Mouse (Mus musculus): ENCODE measurements around the gene Men1. TPM values are rescaled to one million over a fixed set of nuclear protein-coding genes. Genes with fewer than 3 reads are reported as not detected.

The Men1 gene
- total and polyA plus RNA-seq, 3 experiments: 24.9 to 67.8 (median 42.9) TPM

- no peak for DNase-seq (ENCODE audit: extremely low read depth)
- no peak overlapping the region for H3K9ac ChIP-seq (ENCODE audit: insufficient read depth, low read depth)
- H3K4me1 ChIP-seq (ENCODE audit: control insufficient read depth in 1 of 2, insufficient read depth in 2 of 2): peaks cover 6 to 13% of the 10 kb centered on the region in 2 experiments; a peak in 3 of 4 replicates
- in situ Hi-C loops (cut with MboI; ENCODE audit: low pct_ligation_motif_present, low pct_unique_long_range_greater_than_20kb, low sequenced_read_pairs): loop anchor here (25.0 kb wide), 1 partner anchor 156 kb away; no protein-coding TSS in a partner anchor
- peaks cover 5 to 59% of the 10 kb centered on the region in 2 experiments for H3K36me3 ChIP-seq (replicated peaks in 1 of 2; ENCODE audit: control insufficient read depth in 1 of 2, insufficient read depth in 1 of 2, low read length in 1 of 2)
- H3K79me2 ChIP-seq (replicated peaks; ENCODE audit: control insufficient read depth, extremely low read depth, insufficient read depth, poor library complexity, severe bottlenecking): no peaks in the 10 kb centered on the region
- no peaks in the 10 kb centered on the region for H3K27me3 ChIP-seq (replicated peaks)
- no peak overlapping the region for H3K4me3 ChIP-seq (replicated peaks in 1 of 3; ENCODE audit: low read depth in 2 of 3, low read length in 2 of 3, poor library complexity in 1 of 3)
- no peak overlapping the region for H3K27ac ChIP-seq (ENCODE audit: insufficient read depth, low read depth)
- dilution Hi-C loops (cut with MboI; ENCODE audit: extremely low pct_ligation_motif_present, extremely low pct_unique_long_range_greater_than_20kb, low sequenced_read_pairs): no loop called here
- no peaks in the 10 kb centered on the region for H3K9me3 ChIP-seq (replicated peaks; ENCODE audit: low read length)
- no peak overlapping the region for H3K4me2 ChIP-seq (ENCODE audit: insufficient read depth, low read depth, poor library complexity, severe bottlenecking)
- TF ChIP-seq MEF2A (IDR thresholded peaks at IDR 0.05; ENCODE audit: borderline replicate concordance, low read depth, low read length): no peak
- TF ChIP-seq HCFC1 (IDR thresholded peaks at IDR 0.05; ENCODE audit: low read depth, low read length): no peak
- TF ChIP-seq TBP (conservative IDR thresholded peaks at IDR 0.05; ENCODE audit: low read depth, low read length): no peak
- TF ChIP-seq CHD1 (IDR thresholded peaks at IDR 0.05; ENCODE audit: low read depth, low read length): no peak
- TF ChIP-seq ZC3H11A (IDR thresholded peaks at IDR 0.05; ENCODE audit: low read depth, low read length): no peak
- no peak for TF ChIP-seq MAX (IDR thresholded peaks at IDR 0.05; ENCODE audit: low read length)
- no peak for TF ChIP-seq PAX5 (IDR thresholded peaks at IDR 0.05; ENCODE audit: low read length)
- TF ChIP-seq NRF1 (IDR thresholded peaks at IDR 0.05; ENCODE audit: low read depth, low read length): no peak
These were observed 16.6 kb upstream of the Men1 start for GRCm38 (mm10) chr19:6318145-6318544.

- in situ Hi-C loops (cut with MboI; ENCODE audit: low pct_ligation_motif_present, low pct_unique_long_range_greater_than_20kb, low sequenced_read_pairs) (loop anchor here (25.0 kb wide), 1 partner anchor 159 kb away; no protein-coding TSS in a partner anchor), dilution Hi-C loops (cut with MboI; ENCODE audit: extremely low pct_ligation_motif_present, extremely low pct_unique_long_range_greater_than_20kb, low sequenced_read_pairs) (no loop called here)
- H3K36me3 ChIP-seq (replicated peaks in 1 of 2; ENCODE audit: control insufficient read depth in 1 of 2, insufficient read depth in 1 of 2, low read length in 1 of 2): peaks cover 22 to 31% of the 10 kb centered on the region in 2 experiments
These were observed 13.4 kb upstream of the Men1 start for GRCm38 (mm10) chr19:6321358-6321757.

More at GRCm38 (mm10) chr19:6321358-6321757, 13.4 kb upstream of the Men1 start:
- H3K4me3 ChIP-seq (replicated peaks in 1 of 3; ENCODE audit: low read depth in 2 of 3, low read length in 2 of 3, poor library complexity in 1 of 3): peak overlapping the region in 2 of 3 experiments; percentile 13 to 64
- H3K27me3 ChIP-seq (replicated peaks): no peaks in the 10 kb centered on the region
- no peak for DNase-seq (ENCODE audit: extremely low read depth)
- TF ChIP-seq KAT2A (IDR thresholded peaks at IDR 0.05; ENCODE audit: insufficient replicate concordance, low read length) (no peak), EP300 (IDR thresholded peaks at IDR 0.05; ENCODE audit: low read length) (no peak), RAD21 (IDR thresholded peaks at IDR 0.05; ENCODE audit: low read depth, low read length) (no peak), MYC (IDR thresholded peaks at IDR 0.05; ENCODE audit: low read depth, low read length) (no peak), ZMIZ1 (IDR thresholded peaks at IDR 0.05; ENCODE audit: low read depth, low read length) (no peak), POLR2AphosphoS2 (IDR thresholded peaks at IDR 0.05; ENCODE audit: low read depth, low read length) (no peak), TBP (conservative IDR thresholded peaks at IDR 0.05; ENCODE audit: low read depth, low read length) (no peak), GABPA (IDR thresholded peaks at IDR 0.05; ENCODE audit: insufficient replicate concordance, low read depth, low read length) (no peak)
- no peak overlapping the region for H3K9ac ChIP-seq (ENCODE audit: insufficient read depth, low read depth)
- H3K4me1 ChIP-seq (ENCODE audit: control insufficient read depth in 1 of 2, insufficient read depth in 2 of 2): peaks cover 6 to 20% of the 10 kb centered on the region in 2 experiments; a peak in 3 of 4 replicates
- no peaks in the 10 kb centered on the region for H3K79me2 ChIP-seq (replicated peaks; ENCODE audit: control insufficient read depth, extremely low read depth, insufficient read depth, poor library complexity, severe bottlenecking)
- H3K9me3 ChIP-seq (replicated peaks; ENCODE audit: low read length): no peaks in the 10 kb centered on the region
- no peak overlapping the region for H3K27ac ChIP-seq (ENCODE audit: insufficient read depth, low read depth)
- no peak overlapping the region for H3K4me2 ChIP-seq (ENCODE audit: insufficient read depth, low read depth, poor library complexity, severe bottlenecking)
